Mouse (Mus musculus) lung, postnatal 36 days (tissue): Measurements from ENCODE around the gene Ttc37.

Experiments
- DNase-seq: peaks from one replicate; pipeline ENCODE4 v3.0.0; 2022; ENCODE audit warnings: mixed read lengths

Gene Ttc37

GRCm38 (mm10) chr13:76160587-76160986 is 62.1 kb downstream of the Ttc37 start:
- DNase-seq: peak; percentile 54

DNA sequence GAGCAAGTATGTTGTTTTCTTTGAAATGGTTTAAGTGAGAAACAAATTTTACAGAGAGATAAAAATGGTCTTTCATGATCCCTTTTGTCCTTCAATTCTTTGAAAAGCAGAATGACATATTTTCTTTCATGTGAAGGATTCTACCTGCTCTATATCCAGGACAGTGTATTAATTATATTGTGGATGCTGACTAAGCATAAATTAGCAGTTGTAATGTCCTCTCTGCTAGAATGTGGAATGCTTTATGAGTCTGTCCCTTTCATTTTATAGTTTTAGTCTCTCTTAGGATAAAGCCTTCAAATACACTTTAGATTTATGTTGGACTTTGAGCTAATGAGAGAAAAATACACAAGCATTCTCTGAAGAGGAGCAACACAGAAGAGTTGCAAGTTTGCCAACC is 75.8 kb downstream of the Ttc37 start:
- no peak for DNase-seq

DNA sequence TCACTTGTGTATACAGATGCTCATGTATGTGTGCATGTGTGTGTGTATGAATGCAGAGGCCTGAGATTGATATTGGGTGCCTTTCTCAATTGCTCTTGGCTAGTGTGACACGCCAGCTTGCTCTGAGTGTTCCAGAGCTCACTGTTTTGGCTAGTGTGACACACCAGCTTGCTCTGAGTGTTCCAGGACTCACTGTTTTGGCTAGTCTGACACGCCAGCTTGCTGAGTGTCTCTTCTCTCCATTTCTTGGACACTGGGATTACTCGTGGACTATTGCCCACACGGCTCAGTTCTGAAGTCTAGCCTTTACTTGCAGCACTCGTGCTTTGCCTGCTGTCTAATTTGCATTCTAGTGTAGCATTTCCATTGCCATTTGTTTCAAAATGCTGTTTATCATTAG is 80.2 kb downstream of the Ttc37 start:
- no peak for DNase-seq

GRCm38 (mm10) chr13:76187651-76188050 is 89.1 kb downstream of the Ttc37 start:
- DNase-seq: no peak

- no peak for DNase-seq
Observed at GRCm38 (mm10) chr13:76189190-76189589, 90.7 kb downstream of the Ttc37 start.

- DNase-seq: no peak
Observed at GRCm38 (mm10) chr13:76190273-76190672, 91.7 kb downstream of the Ttc37 start.

GRCm38 (mm10) chr13:76194937-76195336 is 96.4 kb downstream of the Ttc37 start:
- DNase-seq: no peak

- no peak for DNase-seq
Observed at GRCm38 (mm10) chr13:76195431-76196138, 97.1 kb downstream of the Ttc37 start.

DNA sequence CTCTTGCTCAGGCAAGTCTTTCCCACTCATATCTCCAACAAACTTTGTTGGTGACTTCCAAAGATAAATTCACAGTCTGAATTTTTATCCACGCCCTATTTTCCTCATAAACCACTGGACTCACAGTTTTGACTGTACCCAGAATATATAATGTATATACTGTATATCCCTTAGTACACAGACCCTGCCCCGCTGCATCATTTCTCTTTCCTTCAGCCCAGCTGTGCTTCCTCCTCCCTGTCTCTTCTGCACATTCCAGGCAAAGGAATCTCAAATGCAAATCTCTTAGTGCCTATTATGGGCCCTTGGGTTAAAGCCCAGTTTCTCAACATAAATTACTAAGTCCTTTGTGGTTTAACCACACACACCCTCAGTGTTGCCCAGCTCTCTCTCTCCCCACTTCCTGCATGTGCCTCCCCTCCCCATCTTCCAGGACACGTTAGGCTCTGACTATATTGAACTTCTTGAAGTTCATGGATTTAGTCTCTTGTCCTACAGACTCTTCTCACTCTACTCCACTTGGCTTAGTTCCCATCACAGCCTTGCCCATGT is 98.8 kb downstream of the Ttc37 start:
- no peak for DNase-seq

DNA sequence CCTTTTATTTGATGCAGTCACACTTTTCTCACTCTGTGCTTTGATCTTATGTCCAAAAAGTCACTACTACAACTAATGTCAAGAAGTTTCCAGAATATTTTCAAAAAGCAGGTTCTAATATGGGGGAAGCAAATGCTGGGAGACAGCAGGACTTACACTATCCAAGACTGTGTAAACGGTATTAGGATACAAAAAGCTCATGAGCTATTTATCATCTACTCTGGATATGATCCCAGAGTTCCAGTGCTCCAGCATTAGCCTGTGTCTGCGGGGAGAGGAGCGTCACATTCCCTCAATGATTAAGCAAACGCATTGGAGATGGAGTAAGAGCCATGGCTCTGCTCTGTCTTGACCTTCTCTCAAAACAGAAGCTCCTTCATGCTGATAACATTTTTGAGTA is 101.4 kb downstream of the Ttc37 start:
- DNase-seq: no peak

GRCm38 (mm10) chr13:76214928-76215327 is 116.4 kb downstream of the Ttc37 start:
- no peak for DNase-seq

DNA sequence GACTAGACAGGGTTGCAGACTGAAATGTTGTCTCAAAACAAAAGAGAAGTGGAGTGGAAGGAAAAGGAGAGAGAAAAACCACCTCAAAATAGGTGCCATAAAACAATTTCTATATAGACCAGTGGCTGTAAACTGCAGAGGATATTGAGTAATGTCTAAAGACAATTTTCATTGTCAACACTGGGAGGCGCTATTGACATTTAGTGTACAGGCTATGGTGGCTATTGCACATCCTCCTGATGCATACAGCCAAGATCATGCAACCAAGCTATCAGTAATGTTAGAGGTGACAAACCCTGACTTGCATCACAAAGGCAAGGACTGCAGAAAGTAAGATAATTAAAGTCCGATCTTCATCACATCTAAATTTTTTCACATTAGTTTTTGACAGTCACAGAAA is 116.9 kb downstream of the Ttc37 start:
- peak; percentile 41 for DNase-seq
